Mouse (Mus musculus) heart, adult 2 months (tissue): ENCODE measurements around the gene Itsn1.
A peak's percentile ranks its signal among the peaks of the same experiment; 100 is the strongest.

Experiments used
- CTCF ChIP-seq: fragments of 200-600 bp; IDR thresholded peaks from 2 replicates; pipeline ENCODE4 v1.8.1; 2022; ENCODE audit warnings: antibody characterized with exemption, mild to moderate bottlenecking, moderate library complexity
- POLR2A ChIP-seq: fragments of 200-500 bp; IDR thresholded peaks from 2 replicates; pipeline ENCODE4 v1.6.1; 2011; ENCODE audit warnings: mild to moderate bottlenecking, low read depth, low read length, control low read depth; ENCODE audit not compliant: insufficient read depth

DNA sequence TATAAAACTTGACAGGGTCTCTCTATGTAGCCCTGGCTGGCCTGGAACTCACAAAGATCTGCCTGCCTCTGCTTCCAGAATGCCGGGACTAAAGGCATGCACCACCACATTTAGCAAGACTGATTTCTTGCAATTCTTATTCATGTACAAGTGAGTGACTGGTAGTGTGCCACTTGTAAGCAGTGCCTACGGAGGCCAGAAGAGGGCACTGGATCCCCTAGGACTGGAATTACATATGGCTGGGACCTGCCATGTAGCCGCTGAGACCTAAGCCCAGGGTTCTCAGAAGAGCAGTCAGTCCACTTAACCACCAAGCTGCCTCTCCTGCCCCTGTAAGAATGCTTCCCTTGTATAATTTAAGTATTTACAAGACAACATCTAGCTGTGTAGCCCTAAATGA, 4.8 kb upstream of the Itsn1 start:
- TF ChIP-seq CTCF (peak; percentile 88), POLR2A (no peak)
